Mouse (Mus musculus) heart, embryonic 13.5 days (tissue): ENCODE measurements at regions not wholly inside any gene's neighbourhood (a gene's known extent, or its start where the extent isn't known, plus 50 kb on each side); places are given as distances from the start of the nearest gene placed in this dataset.

Source experiments
- ATAC-seq: fragments of 200-750 bp; cut with Nextera tagmentation; 2 replicates; pipeline ENCODE4 v1.8.0; 2017; ENCODE audit warnings: moderate TSS enrichment; ENCODE audit not compliant: insufficient number of reproducible peaks, low FRiP score, low TSS enrichment; ENCODE audit errors: extremely low read depth
- H3K27ac ChIP-seq: fragments of 300-500 bp; sonication (generic); replicated peaks from 2 replicates; pipeline ENCODE4 v1.5.1; 2015; ENCODE audit warnings: moderate library complexity, mild to moderate bottlenecking, inconsistent platforms
- H3K27me3 ChIP-seq: fragments of 300-500 bp; sonication (generic); replicated peaks from 2 replicates; pipeline ENCODE4 v1.6.1; 2015; ENCODE audit warnings: mild to moderate bottlenecking, inconsistent platforms
- H3K36me3 ChIP-seq: fragments of 300-500 bp; sonication (generic); 2 replicates; pipeline ENCODE4 v1.6.1; 2015; ENCODE audit warnings: mild to moderate bottlenecking, inconsistent platforms
- H3K4me1 ChIP-seq: fragments of 300-500 bp; sonication (generic); 2 replicates; pipeline ENCODE4 v1.6.1; 2015; ENCODE audit warnings: inconsistent platforms
- H3K4me2 ChIP-seq: fragments of 300-500 bp; sonication (generic); 2 replicates; pipeline ENCODE4 v1.6.1; 2015; ENCODE audit warnings: inconsistent platforms, mild to moderate bottlenecking, moderate library complexity
- H3K4me3 ChIP-seq: fragments of 300-500 bp; sonication (generic); 2 replicates; pipeline ENCODE4 v1.5.1; 2015; ENCODE audit warnings: moderate library complexity, mild to moderate bottlenecking, inconsistent platforms
- H3K9ac ChIP-seq: fragments of 300-500 bp; sonication (generic); 2 replicates; pipeline ENCODE4 v1.6.1; 2015; ENCODE audit warnings: inconsistent platforms, mild to moderate bottlenecking, moderate library complexity
- H3K9me3 ChIP-seq: fragments of 300-500 bp; sonication (generic); 2 replicates; pipeline ENCODE4 v1.6.1; 2016; ENCODE audit warnings: inconsistent platforms
- WGBS: fragments of 180-500 bp; shearing (Covaris S2); methylation state at CpG from one replicate; pipeline ENCODE4 v1.1.7; 2015; ENCODE audit warnings: mixed read lengths; 5-methylcytosine and 5-hydroxymethylcytosine counted together

DNA sequence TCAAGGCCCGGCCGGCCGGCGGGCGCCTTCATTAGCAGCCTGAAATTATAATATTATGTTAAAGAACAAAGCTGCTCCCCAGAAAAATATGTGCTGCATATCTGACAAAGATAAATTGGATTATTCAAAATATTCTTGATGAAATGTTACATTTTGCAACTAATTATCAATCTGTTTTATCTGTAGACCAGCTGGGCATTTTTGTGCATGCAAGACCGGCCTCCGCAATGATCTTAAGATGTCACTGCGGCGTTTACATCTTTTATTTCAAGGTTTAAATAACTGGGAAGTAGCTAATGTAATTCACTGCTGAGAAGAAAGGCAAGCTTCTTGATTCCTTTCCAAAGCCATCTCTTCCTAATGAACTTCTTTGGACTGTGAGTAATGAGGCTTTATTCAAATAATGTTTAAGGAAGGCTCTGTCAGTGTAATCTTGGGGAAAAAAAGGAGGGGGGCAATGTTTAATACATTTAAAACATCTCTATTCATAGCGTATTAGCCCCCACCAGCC is 137.7 kb upstream of the Mki67 start:
- Histone ChIP-seq H3K27me3 (peaks cover 78% of the 10 kb centered on the region), H3K4me1 (peaks cover 10% of the 10 kb centered on the region; the same call in 1 of the 2 replicates)
- 27% methylated on average over 10 of the region's 10 CpGs for WGBS

DNA sequence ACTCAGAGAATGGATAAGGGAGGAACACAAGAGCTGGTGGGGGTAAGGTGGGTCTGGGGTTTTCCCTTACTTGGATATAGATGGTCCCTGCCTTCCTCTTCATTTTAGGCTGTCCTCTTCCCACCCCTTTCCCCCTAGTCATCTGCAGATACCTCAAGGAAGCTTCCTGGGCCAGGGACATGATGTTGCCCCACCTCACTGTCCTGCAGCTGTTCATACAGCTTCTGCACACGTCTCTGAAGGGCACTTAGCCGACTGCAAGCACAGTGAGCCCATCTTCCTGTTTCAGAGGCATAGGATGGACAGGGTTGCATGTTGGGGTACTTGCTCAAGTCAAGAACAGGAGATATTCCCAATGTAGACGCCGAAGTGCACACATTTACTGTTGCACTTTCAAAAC is 144.1 kb upstream of the Mki67 start:
- Histone ChIP-seq H3K27ac (peak overlapping the region; percentile 53), H3K9ac (no peak overlapping the region), H3K36me3 (no peaks in the 10 kb centered on the region), H3K4me2 (no peak overlapping the region), H3K9me3 (no peaks in the 10 kb centered on the region), H3K4me1 (peaks cover 48% of the 10 kb centered on the region), H3K27me3 (peaks cover 33% of the 10 kb centered on the region), H3K4me3 (no peak overlapping the region)
- 64% methylated on average over 4 of the region's 4 CpGs for WGBS
- no peak for ATAC-seq

More for the DNA sequence above, 137.7 kb upstream of the Mki67 start:
- no peak overlapping the region for H3K27ac ChIP-seq
- ATAC-seq, result no peak
- peak overlapping the region; percentile 38 for H3K4me3 ChIP-seq
- H3K36me3 ChIP-seq, result no peaks in the 10 kb centered on the region
- H3K9me3 ChIP-seq, result no peaks in the 10 kb centered on the region
- peak overlapping the region; percentile 66 for H3K4me2 ChIP-seq
- peak overlapping the region; percentile 42; the same call in 1 of the 2 replicates for H3K9ac ChIP-seq

DNA sequence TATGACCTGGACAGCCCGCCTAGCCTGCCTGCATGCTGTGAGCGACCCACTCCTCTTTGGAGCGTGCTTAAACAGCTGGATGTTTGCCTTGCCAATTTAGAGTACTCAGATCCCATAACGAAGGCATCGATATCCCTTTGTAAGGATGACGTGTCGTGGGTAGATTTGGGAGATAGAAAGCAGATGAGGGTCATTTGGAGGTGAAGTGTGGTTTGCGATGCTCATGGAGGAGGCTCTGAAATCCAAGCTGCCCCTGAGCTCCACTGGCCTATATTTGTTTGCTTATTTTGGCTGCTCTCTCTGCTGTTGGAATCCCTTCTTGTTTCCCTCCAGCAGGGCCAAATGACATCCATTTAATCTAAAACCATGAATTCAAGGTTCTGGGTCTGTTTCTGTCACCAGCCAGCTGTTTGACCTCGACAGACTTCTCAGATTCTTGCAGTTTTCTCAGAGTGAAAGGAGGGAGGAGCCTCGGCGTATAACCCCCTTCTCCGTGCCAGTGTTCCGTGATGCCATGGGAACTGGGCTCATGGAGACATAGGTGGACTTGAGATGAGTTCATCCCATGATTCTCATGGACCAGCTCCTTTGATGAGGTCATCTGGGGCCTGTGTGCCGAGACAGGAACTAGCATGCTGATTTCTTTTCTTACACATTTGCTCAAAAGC is 144.7 kb upstream of the Mki67 start:
- Histone ChIP-seq H3K9me3 (no peaks in the 10 kb centered on the region), H3K27ac (peak overlapping the region; percentile 53), H3K4me2 (no peak overlapping the region), H3K9ac (no peak overlapping the region), H3K27me3 (peaks cover 28% of the 10 kb centered on the region; the same call in 1 of the 2 replicates), H3K36me3 (no peaks in the 10 kb centered on the region), H3K4me3 (no peak overlapping the region), H3K4me1 (peaks cover 48% of the 10 kb centered on the region)
- ATAC-seq, result no peak
- WGBS, result 51% methylated on average over 14 of the region's 14 CpGs

DNA sequence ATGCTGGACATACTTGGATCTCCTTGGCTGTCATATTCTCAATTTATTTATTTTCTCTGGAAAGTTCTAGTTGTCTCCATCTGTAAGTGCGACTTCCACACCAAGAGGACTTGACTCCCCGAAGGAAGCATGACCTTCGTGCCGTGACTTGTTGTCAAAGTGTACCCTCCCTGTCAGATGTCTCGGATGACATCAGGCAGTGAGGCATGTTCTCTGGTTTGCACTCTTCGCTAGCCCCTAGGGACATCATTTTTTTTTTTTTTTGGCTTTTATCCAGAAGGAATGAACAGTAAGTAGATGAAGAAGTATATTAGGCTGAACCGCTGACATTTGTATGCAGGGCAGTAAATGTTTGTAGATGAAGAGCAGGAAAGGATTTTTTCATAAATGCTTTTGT is 145.2 kb upstream of the Mki67 start:
- H3K4me2 ChIP-seq, result no peak overlapping the region
- peak overlapping the region; percentile 53 for H3K27ac ChIP-seq
- H3K4me3 ChIP-seq, result no peak overlapping the region
- WGBS, result 47% methylated on average over 7 of the region's 7 CpGs
- peaks cover 48% of the 10 kb centered on the region for H3K4me1 ChIP-seq
- no peaks in the 10 kb centered on the region for H3K36me3 ChIP-seq
- ATAC-seq, result no peak
- H3K9ac ChIP-seq, result no peak overlapping the region
- H3K9me3 ChIP-seq, result no peaks in the 10 kb centered on the region
- H3K27me3 ChIP-seq, result peaks cover 23% of the 10 kb centered on the region; the same call in 1 of the 2 replicates

DNA sequence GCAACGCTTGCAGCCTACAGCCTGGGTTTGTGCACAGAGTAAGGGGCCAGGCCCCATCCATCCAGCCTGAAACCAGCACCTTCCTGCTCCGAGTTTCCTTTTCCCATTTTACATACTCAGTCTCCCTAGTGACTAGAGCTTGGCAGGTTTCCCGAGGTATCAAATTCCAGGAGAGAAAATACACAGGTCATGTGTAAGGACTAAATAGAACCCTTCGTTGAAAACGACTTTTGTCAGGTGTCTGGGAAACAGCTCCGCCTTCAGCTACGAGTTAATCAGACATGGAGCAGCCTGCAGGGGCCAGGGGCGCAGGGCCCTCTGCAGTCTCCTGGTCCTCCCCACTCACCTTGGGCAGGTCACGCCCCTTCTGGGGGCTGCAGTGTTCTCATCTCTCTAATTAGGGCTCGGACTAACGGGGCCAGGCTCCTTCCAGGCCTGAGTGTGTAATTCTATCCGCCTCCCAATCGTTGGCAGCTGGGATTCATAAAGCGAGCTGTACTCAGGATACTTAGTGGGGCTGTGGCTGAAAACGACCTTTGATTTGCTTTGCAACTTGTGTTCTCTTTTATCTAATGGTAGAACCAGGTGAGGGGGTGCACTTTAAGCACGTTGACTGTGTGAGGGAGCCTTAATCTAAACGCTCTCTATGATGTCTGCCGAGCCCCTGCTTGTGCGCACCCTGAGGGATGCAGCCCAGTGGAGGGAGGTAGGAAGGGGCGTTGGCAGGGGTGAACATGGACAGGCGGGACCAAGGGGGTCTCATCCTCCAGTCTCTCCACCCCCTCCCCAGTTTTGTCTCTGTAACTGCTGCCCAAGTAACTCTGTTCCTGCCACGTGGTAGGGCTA is 147.6 kb upstream of the Mki67 start:
- WGBS, result 44% methylated on average over 22 of the region's 22 CpGs
- Histone ChIP-seq H3K4me2 (peak overlapping the region; percentile 16), H3K36me3 (no peaks in the 10 kb centered on the region), H3K9me3 (no peaks in the 10 kb centered on the region), H3K9ac (no peak overlapping the region; the same call in 1 of the 2 replicates), H3K27ac (peak overlapping the region; percentile 41), H3K4me3 (no peak overlapping the region), H3K4me1 (peaks cover 48% of the 10 kb centered on the region), H3K27me3 (peaks cover 16% of the 10 kb centered on the region)
- ATAC-seq, result no peak

DNA sequence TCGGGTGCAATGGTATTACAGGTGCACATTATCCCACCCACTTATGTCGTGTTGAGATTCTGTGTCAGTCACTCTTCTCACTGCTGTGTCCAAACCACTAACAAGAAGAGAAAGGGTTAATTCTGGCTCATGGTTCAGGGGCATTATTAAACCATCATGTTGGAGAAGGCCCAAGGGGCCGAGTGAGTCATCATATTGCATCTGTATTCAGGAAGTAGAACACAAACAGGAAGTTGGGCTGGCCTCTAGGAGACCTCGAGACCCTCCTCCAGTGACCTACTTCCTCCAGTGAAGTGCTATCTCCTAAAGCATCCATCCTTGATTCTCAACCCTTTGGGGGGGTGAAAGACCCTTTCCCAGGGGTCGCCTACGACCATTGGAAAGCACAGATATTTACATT is 154.8 kb upstream of the Mki67 start:
- no peak overlapping the region for H3K4me3 ChIP-seq
- no peak overlapping the region for H3K27ac ChIP-seq
- peaks cover 16% of the 10 kb centered on the region; the same call in 1 of the 2 replicates for H3K27me3 ChIP-seq
- WGBS, result 66% methylated on average over 6 of the region's 6 CpGs
- no peaks in the 10 kb centered on the region for H3K9me3 ChIP-seq
- no peak overlapping the region for H3K9ac ChIP-seq
- ATAC-seq, result no peak
- no peak overlapping the region for H3K4me2 ChIP-seq
- no peaks in the 10 kb centered on the region for H3K36me3 ChIP-seq
- H3K4me1 ChIP-seq, result no peaks in the 10 kb centered on the region

DNA sequence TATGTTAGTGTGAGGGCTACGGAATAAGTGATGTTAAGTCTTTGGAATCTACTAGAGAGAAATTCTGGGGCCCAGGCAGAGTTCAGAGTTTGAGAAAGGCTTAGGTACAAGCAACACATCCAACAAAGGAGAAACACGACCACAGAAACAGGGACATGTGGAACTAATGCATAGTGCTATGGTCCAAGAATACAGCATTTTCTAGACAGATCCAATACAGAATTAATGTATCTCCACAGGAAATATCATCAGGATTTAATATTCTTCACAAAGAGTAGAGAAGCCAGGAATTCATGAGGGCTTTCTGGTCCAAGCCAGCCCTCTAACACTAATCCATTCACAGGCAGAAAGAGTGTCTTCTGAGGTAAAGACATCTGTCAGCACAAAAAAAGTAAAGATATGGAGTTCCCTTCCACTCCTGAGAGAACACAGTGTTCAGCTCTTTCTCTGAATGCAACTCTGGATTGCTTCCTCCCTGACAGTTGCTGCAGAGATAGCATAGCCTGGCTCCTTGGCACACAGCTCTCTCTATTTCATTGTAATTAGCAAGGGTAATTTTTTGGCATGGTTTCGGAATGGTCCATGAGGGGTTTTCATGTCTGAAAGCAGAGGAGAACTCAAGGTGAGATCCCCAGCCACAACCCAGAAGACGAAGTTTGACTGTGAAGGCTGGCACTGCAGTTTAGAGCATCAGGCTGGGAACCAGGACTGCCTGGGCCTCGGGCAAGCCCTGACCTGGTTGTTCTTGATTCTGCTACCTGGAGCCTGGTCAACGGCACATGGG is 161.1 kb upstream of the Mki67 start:
- H3K27ac ChIP-seq, result no peak overlapping the region
- 0 out of 2 replicates have a peak, but pooled peaks cover 6% of the 10 kb centered on the region for H3K9me3 ChIP-seq
- 0 out of 2 replicates have a peak, but pooled peaks cover 14% of the 10 kb centered on the region for H3K27me3 ChIP-seq
- no peaks in the 10 kb centered on the region for H3K36me3 ChIP-seq
- WGBS, result 75% methylated on average over 6 of the region's 6 CpGs
- H3K4me1 ChIP-seq, result peaks cover 4% of the 10 kb centered on the region; the same call in 1 of the 2 replicates
- no peak overlapping the region for H3K9ac ChIP-seq
- H3K4me3 ChIP-seq, result no peak overlapping the region
- no peak overlapping the region for H3K4me2 ChIP-seq
- ATAC-seq, result no peak

DNA sequence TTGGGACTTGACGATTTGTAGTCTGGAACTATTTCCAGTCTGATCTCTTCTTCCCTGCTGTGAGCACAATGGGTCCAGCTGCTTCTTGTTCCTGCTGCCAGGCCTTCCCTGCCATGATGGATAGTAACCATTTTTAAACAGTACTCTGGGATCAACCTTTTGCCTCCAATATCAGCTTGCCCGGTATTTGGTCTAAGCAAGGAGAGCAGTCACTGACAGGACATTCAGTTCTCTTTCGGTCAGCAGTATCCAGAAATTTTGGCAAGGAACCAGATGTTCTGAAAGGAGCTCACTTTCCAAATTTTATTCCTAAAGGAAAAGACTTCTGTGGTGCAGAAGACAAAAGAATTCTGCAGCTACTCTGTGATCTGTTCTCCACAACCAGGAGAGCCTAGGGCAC is 162.6 kb upstream of the Mki67 start:
- 60% methylated on average over 3 of the region's 3 CpGs for WGBS
- Histone ChIP-seq H3K9me3 (0 out of 2 replicates have a peak, but pooled peaks cover 6% of the 10 kb centered on the region), H3K4me2 (no peak overlapping the region), H3K4me1 (peaks cover 4% of the 10 kb centered on the region; the same call in 1 of the 2 replicates), H3K27ac (no peak overlapping the region), H3K36me3 (no peaks in the 10 kb centered on the region), H3K4me3 (no peak overlapping the region), H3K9ac (no peak overlapping the region), H3K27me3 (0 out of 2 replicates have a peak, but pooled peaks cover 12% of the 10 kb centered on the region)
- no peak for ATAC-seq

DNA sequence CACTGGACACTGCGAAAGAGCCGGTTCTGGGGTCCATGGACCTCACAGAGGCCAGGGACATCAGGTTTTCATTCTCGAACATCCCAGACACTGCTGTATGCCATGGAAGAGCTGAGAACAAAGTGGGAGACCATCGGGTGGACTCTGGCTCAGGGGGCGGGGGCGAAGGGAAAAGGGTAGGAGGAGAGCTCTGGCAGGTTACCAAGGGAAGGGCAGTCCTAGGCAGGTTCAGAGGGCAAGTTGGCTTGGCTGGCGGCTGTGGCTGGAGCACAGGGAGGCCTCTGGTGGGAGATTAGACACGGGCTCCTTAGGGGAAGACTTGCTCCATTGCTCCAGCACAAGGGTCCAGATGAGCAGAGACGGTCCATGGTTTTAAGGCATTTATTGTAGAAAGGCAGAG is 164.3 kb upstream of the Mki67 start:
- 0 out of 2 replicates have a peak, but pooled peaks cover 6% of the 10 kb centered on the region for H3K9me3 ChIP-seq
- no peak overlapping the region for H3K4me2 ChIP-seq
- no peaks in the 10 kb centered on the region for H3K36me3 ChIP-seq
- H3K9ac ChIP-seq, result no peak overlapping the region
- no peak overlapping the region for H3K4me3 ChIP-seq
- peaks cover 4% of the 10 kb centered on the region; the same call in 1 of the 2 replicates for H3K4me1 ChIP-seq
- H3K27me3 ChIP-seq, result 0 out of 2 replicates have a peak, but pooled peaks cover 7% of the 10 kb centered on the region
- 80% methylated on average over 9 of the region's 9 CpGs for WGBS
- no peak overlapping the region for H3K27ac ChIP-seq
- ATAC-seq, result no peak

DNA sequence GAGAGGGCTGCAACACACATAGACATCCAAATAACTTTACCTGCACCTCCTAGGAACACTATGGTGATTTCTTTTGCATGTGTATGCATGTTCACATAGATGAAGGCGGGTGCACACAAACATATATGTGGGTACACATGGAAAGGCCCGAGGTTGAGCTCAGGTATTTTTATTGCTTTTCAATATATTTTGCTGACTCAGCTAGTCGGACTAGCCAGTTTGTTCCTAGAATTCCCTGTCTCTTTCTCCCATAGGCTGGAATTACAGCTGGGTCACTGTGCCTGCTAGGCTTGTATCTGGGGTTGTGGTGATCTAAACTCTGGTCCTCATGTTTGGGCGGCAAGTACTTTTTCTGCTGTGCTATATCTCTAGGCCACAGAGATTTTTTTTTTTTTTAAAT is 166.1 kb upstream of the Mki67 start:
- no peaks in the 10 kb centered on the region for H3K36me3 ChIP-seq
- no peak overlapping the region for H3K27ac ChIP-seq
- no peak overlapping the region for H3K4me3 ChIP-seq
- no peak overlapping the region for H3K9ac ChIP-seq
- H3K4me1 ChIP-seq, result peaks cover 2% of the 10 kb centered on the region; the same call in 1 of the 2 replicates
- H3K27me3 ChIP-seq, result peaks cover 5% of the 10 kb centered on the region; the same call in 1 of the 2 replicates
- 0 out of 2 replicates have a peak, but pooled peaks cover 6% of the 10 kb centered on the region for H3K9me3 ChIP-seq
- H3K4me2 ChIP-seq, result no peak overlapping the region
- ATAC-seq, result no peak
- WGBS, result 76% methylated on average over 4 of the region's 4 CpGs
